Mouse (Mus musculus): ENCODE results near the gene Sh3pxd2a.

Sh3pxd2a gene

DNA sequence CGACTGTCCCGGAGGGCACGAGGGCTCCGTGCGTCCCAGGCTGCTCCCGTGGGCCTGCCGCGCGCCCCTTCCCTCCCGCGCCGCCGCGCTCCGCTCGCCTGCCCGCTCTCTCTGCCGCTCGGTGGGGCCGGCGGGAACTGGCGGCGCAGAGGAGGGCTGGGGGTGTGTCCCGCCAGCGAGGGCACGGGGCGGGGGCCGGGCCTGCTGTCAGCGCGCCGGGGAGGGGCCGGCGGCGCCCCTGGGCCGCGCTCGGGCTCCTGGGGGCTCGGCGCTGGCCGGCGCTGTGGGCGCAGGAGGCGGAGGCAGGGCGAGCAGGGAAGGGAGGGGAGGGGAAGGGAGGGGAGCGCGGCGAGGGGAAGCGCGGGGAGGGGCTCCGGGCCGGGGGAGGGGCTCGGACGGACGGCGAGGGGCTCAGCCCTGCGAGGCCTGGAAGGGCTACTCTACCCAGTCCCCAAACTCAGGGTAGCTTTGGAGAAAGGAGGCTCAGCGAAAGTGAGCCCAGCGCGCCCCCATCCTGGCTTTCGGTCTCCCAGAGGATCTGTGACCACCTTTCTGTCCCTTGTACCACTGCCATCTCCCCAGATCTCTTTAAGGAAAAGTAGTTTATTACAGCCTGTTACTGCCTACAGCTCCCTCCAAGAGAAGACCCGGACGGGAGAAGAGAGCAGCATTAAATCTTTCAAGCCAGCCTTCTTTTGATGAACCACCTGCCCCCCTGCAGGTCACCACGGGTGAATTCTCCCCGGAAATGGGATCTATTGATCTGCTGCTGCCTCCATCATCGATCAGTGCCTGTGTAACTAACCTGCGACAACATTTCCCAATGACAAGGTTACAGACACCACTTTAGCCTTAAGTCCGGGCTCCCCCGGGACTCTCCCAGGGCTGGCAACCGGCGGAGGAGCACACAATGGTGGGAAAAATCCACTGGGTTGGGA is at the start of gene Sh3pxd2a:
Gene Sh3pxd2a (minus strand): TSS at position 98 of the 938 bp plus-strand sequence.
- DNase-seq, result peak; percentile 76

- no peak for DNase-seq
These were observed 49.4 kb upstream of the Sh3pxd2a start for GRCm38 (mm10) chr19:47513618-47513897.

GRCm38 (mm10) chr19:47512794-47513617 is 48.8 kb upstream of the Sh3pxd2a start:
- no peak for DNase-seq

- no peak for DNase-seq
These were observed 47.8 kb upstream of the Sh3pxd2a start for GRCm38 (mm10) chr19:47511958-47512357.

GRCm38 (mm10) chr19:47511294-47511675 is 47.1 kb upstream of the Sh3pxd2a start:
- peak; percentile 61 for DNase-seq

GRCm38 (mm10) chr19:47510473-47511293 is 46.5 kb upstream of the Sh3pxd2a start:
- DNase-seq, result peak; percentile 71

GRCm38 (mm10) chr19:47510135-47510472 is 45.9 kb upstream of the Sh3pxd2a start:
- DNase-seq, result no peak

GRCm38 (mm10) chr19:47508771-47509281 is 44.6 kb upstream of the Sh3pxd2a start:
- DNase-seq, result no peak

GRCm38 (mm10) chr19:47508191-47508590 is 44.0 kb upstream of the Sh3pxd2a start:
- no peak for DNase-seq

DNA sequence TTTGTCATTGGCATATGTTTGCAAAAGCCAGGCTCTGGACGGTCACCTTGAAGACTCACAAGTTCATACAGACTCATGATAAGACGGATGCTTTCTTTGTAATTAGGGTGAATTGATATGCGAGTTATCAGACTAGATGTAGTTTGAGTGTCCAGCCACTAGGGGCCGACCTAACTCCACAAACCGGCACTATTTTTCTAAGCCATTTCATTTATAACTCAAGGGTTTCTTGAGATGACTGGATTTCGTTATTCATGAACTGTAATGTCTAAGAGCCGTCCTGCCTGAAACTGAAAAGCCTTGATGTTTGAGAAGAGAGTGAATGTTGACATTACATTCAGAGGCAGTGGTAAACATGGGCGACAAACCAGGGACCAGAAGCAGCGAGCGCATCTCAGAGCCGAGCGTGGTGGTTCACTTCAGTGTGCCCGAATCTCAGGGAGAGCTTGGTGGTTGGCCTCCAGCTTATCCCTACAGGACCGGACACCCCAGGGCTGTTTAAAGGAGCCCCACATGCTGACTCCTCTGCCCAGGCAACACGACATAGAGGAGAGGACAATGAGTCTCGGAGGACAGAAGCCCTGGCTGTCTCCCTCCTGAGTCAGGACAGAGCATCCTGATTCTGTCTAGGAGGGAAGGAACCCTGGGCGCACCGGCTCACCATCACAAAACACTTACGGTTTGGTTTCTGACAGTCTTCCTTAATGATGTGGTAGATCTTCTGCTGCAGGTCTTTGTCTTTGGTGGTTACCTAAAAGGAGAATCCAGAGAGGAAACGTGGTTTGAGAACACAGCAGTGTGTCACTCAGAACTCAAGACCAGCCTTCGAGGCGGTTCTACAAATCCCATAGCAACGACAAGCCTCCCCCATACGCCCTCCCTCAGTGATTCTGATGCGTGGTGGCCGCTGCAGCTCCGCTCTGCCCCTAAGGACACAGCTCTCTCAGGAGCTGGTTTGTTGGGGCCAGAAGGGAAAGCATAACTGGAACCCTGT is 43.2 kb upstream of the Sh3pxd2a start:
- peak; percentile 78 for DNase-seq

DNA sequence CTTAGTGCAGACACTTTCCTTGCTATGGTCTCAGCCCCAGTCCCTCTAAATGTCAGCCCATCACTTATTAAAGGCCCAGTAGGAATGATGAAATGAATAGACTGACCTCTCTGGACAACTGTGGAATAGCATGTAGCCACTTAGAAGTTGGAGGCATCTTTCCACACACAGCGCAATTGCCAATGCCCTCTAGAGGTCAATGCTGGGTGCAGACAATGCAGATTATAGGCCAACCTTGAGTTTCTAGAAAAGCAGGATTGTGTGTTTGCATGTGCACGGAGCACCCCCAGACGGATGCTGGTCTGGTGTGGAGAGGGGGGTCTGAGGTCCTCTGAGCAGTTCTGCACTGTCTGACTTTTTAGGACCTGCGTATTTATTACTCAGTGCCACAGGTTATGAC is 39.4 kb upstream of the Sh3pxd2a start:
- DNase-seq, result peak; percentile 30

GRCm38 (mm10) chr19:47502563-47502962 is 38.4 kb upstream of the Sh3pxd2a start:
- DNase-seq, result no peak

GRCm38 (mm10) chr19:47500389-47501011 is 36.3 kb upstream of the Sh3pxd2a start:
- no peak for DNase-seq

DNA sequence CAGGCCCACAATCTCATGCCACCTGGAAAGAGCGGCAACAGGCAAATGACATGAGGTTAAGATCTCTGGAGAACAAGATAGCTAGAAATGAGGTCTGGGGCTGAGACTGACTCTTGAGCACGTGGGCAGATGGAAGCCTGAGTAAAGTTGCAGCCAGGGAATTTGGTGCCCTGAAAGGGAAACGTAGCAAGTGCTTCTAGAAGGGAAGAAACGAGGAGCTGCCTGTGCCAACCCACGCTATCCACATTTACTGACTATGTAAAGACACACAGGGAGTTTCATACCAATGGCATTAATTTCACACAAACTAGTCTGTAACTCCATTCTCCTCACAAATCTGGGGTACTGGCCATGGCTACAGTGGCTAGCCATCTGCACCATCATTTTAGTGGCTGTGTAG is 35.6 kb upstream of the Sh3pxd2a start:
- DNase-seq, result no peak

- no peak for DNase-seq
These were observed 34.7 kb upstream of the Sh3pxd2a start for GRCm38 (mm10) chr19:47498942-47499341.

DNA sequence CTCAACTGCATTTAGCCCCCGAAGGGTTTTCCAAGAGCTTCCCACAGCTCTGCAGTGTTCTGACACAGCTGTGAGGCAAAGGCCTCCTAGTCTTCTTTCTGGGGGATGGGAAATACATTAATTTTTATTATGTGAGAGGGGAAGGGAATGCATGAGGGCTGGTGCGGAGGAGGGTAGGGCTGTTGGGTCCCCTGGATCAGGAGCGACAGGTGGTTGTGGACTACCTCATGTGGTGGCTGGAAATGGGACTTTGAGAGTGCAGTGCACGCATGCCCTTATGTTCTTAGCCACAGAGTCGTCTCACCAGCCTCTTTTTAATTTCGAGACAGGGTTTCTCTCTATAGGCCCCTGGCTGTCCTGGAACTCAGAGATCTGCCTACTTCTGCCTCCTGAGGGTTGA is 33.5 kb upstream of the Sh3pxd2a start:
- DNase-seq, result no peak

GRCm38 (mm10) chr19:47497313-47497712 is 33.1 kb upstream of the Sh3pxd2a start:
- DNase-seq, result no peak

DNA sequence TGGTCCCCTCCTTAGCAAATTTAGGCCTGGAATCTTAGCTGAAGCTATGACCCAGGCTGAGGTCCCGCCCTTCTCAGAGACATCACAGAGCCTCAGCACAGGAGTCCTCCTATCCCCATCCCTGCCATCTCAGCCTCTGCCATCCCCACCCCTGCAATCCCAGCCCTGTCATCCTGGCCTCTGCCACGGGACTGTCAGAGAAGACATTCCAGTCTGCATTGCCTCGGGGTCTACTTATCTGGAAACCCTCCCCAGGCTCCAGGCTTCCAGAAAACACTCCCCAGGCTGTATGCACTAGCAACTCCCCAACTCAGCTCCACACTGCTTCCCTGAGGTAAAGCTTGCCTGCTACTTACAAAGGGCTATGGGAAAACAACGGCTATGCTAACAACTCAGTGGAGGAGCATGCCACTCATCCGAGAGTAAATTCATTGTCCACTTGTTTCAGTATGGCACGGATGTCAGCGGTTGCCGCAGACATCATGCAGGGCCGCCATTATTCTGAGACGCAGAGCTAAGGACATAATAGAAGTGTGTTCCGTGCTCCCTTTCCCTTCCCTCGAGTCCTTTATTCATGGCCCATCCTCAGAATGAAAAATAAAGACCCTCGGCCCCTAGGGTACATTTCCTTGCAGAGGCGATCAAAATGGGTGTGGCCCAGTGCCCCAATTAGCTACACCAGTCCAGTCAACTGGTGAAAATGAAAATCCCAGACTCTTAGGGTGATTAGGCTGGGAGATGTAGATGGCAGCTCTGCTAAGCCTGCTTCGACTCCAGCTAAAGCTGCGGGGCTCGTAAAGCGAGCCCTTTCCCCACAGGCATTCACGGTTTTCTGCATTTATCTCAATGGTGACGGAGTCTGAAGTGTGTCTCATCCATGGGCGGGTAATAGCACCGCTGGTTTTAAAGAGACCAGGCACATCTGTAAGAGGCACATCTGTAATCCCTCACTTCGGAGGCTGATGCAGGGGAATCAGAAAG is 29.1 kb upstream of the Sh3pxd2a start:
- no peak for DNase-seq

DNA sequence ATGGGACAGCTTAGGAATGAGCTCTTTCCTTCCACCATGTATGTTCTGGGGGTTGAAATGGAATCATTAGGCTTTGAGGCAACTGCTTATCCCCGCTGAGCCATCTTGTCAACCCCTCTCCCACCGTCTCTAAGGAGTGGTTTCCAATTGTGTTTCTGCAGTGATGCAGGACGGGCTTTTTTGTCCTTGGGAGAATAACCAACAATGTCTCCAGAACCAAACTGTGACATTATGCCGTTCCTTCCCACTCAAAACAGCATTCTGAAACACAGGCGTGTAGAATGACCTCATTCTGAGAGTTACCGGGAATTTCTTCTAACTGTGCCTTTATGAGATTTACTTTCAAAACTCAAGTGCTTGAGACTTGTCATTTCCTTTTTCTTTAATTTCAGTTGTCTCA is 28.2 kb upstream of the Sh3pxd2a start:
- no peak for DNase-seq

DNA sequence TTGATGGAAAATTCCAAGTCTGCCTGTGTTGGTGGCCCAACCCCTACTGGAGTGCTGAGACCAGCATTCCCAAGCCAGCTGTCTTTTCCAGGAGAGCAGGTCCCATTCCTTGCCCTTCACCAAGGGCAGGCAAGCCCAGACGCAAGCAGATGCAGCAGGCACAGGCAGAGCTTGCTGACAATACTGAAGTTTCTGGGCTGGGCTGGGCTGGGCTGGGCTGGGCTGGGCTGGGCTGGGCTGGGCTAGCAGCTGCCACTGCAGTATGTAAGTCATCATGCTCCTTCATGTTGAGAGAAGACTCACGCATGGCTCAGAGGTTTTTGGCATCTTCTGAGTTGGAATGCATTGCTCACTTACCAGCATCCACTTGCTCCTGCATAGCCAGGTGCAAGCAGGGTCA is 27.7 kb upstream of the Sh3pxd2a start:
- no peak for DNase-seq
